Mouse (Mus musculus) frontal cortex, postnatal 10 days (tissue): ENCODE data around the gene Klk1b8.
"Not testable (repeated sequence)": the region's sequence is repeated elsewhere in the genome, so short reads cannot be mapped to it uniquely, and the experiment has no call there.

ENCODE experiments used
- DNase-seq, 2 experiments: peaks; one replicate each; pipeline ENCODE4 v3.0.0; 2022; ENCODE audit warnings: low spot score in 2 of 2, mixed read lengths in 1 of 2

Gene Klk1b8

GRCm38 (mm10) chr7:43995577-43995976 lies 45.1 kb downstream of the Klk1b8 start, which contains the start of gene Klk1b11:
Gene Klk1b11, plus strand, starts transcription at chr7:43995877.
- not testable (repeated sequence) for DNase-seq
